Mouse (Mus musculus): ENCODE measurements at regions not wholly inside any gene's neighbourhood (a gene's known extent, or its start where the extent isn't known, plus 50 kb on each side); places are given as distances from the start of the nearest gene placed in this dataset.

GRCm38 (mm10) chr13:97492958-97493735 is 252.2 kb downstream of the Enc1 start:
- no peak for TF ChIP-seq POLR2A (IDR thresholded peaks at IDR 0.05; ENCODE audit: low read depth, low read length)
- no peak for TF ChIP-seq CTCF (conservative IDR thresholded peaks at IDR 0.05; ENCODE audit: insufficient read depth, insufficient read length, low read depth, low read length)
